Mouse (Mus musculus): Measurements from ENCODE around the gene Qrich2. TPM values are rescaled to one million over a fixed set of nuclear protein-coding genes. Genes with fewer than 3 reads are reported as not detected.

The Qrich2 gene
- total RNA-seq (2023; ENCODE audit: inconsistent age): 0.18 TPM in 1 of 4 replicates, not detected in the others

DNA sequence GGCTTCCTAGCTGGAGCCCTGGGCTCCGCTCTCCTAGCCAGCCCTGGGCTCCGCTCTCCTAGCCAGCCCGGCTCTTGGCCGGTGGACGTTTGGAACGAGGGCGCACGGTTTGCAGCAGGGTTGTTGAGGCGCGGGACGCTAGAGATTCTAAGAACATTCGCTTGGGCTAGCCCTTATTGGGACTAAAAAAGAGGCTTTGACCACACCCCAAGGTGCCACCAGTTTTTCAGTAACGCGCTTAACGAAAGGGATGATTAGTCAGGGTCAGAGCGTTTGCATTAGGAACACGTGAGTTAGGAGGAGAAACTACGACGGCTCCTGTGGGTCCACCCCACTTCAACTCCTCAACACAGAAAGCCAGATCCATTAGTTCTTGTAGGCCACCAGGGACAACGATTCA, at the start of gene Qrich2:
Gene Qrich2, minus strand, starts transcription at position 101 of the 400 bp plus-strand sequence.

DNA sequence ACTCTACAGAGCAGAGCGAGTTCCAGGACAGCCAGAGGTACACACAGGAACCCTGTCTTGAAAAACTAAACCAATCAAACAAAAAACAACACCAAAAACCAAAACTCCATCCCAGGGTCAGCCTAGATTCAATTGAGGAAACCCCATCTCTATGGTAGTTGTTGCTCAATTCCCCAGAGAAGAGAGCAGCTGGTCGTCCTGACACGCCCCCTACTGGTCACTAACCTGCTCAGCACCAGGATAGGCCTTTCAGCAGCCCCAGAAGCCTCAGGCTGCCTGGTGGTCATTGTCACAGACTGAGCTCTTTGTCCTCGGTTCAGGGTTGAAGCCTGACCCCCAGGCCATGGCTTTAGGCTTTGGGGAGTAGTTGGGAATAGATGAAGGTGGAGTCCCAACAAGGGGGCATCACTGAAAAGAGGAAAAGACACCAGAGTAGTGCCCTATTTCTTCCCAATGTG, 27.8 kb upstream of the Qrich2 start, which contains the start of gene Prpsap1:
Gene Prpsap1, minus strand, starts transcription at position 408 of the 458 bp plus-strand sequence.

DNA sequence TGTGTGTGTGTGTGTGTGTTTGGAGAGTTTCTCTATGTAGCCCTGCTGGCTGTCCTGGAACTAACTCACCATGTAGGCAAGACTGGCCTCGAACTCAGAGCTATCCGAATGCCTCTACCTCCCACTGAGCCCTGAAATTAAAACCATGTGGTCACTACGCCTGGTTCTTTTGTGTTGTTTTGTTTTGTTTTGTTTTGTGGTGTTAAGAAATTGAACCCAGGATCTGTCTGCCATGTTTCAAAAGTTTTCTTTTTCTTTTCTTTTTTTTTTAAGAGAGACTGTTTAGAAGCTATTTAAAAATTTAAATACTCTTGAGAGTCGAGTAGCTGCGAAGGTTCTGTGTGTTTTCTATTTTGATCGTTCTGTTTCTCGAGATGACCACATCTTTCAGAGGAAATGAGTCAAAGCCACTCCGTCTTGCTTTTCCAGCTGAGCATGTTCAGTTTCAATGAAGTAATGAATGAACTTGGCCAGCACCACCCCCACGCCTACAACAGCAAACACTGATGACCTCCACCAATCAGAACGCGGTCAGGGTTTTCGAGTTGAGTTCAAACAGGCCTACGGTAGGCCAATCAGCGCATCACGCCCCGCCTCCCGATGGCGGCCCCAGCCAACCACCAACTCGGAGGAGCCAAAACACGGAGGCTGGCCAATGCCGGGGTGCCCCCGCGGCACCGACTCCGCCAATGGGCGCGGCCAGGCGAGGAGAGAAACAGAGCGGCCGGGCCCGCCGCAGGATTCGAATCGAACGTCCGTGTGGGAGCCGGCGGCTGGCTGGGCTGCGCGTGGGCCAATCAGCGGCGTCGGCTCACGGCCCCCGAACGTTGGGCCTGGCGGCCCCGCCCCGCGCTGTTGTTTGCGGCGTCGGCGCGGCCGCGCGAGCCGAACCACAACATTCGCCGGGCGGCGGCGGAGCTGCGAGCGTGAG, 32.4 kb downstream of the Qrich2 start, which contains the start of gene Ubald2:
Gene Ubald2, plus strand, starts transcription at position 739 of the 931 bp plus-strand sequence.

DNA sequence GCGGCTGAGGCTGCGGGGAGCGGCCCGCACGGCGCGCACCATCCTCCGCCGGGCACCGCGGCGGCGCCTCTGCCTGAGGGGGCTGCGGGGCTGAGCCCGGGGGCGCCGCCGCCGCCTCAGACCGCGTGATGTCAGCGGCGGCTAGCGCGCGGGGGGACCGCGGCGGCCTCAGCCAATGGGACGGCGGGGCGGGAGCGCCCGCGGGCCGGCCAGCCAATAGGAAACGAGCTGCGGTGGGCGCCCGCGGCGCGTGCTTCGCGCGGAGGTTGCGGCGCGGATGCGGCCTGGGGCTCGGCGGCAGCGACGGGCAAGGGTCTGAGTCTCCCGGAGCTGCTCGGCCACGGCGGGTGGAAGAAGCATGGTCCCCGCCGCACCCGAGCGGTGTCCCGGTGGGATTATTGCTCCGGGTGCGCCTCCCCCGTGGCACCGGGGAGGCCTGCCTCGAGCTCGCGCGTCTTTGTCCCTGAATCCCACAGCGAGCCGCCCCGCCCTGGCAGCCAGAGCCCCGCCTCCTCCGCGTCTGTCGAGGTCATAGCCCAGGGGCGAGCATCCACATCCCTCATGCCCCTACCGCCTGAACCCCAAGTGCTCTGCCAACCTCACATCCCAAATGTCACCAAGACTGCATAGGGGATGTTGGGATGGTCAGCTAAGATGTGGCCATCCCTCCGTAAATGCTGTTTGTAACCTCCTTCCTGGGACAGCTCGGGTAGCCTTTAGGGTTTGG, 53.0 kb downstream of the Qrich2 start, which contains the start of gene Rnf157:
Gene Rnf157, minus strand, starts transcription at position 129 of the 727 bp plus-strand sequence.

Other genes starting within 250 kb of the Qrich2 start
- 0.09 to 0.26 TPM (median 0.14 TPM) in 4 replicates for gene Evpl, start 228.2 kb downstream of the Qrich2 start, total RNA-seq (2023; ENCODE audit: inconsistent age)
- gene Srp68, start 192.0 kb downstream of the Qrich2 start, total RNA-seq (2023; ENCODE audit: inconsistent age): 54.6 to 63.6 TPM (median 60.0 TPM) in 4 replicates
- 0.42 TPM in 1 of 4 replicates, not detected in the others for gene Galr2, start 185.3 kb downstream of the Qrich2 start, total RNA-seq (2023; ENCODE audit: inconsistent age)
- gene Exoc7, start 159.0 kb downstream of the Qrich2 start, total RNA-seq (2023; ENCODE audit: inconsistent age): 57.5 to 66.5 TPM (median 60.3 TPM) in 4 replicates
- gene Foxj1, start 130.8 kb downstream of the Qrich2 start, total RNA-seq (2023; ENCODE audit: inconsistent age): 0.99 to 2.1 TPM (median 1.2 TPM) in 4 replicates
- 36.7 to 69.1 TPM (median 49.1 TPM) in 4 replicates for gene Rnf157, start 53.2 kb downstream of the Qrich2 start, total RNA-seq (2023; ENCODE audit: inconsistent age)
- gene Ubald2, start 32.1 kb downstream of the Qrich2 start, total RNA-seq (2023; ENCODE audit: inconsistent age): 67.5 to 79.6 TPM (median 71.8 TPM) in 4 replicates
- gene Prpsap1, start 28.0 kb upstream of the Qrich2 start, total RNA-seq (2023; ENCODE audit: inconsistent age): 79.3 to 86.5 TPM (median 80.9 TPM) in 4 replicates
- gene Sphk1, start 64.7 kb upstream of the Qrich2 start, total RNA-seq (2023; ENCODE audit: inconsistent age): 0.27 to 0.51 TPM (median 0.36 TPM) in 4 replicates
- gene Ube2o, start 115.2 kb upstream of the Qrich2 start, total RNA-seq (2023; ENCODE audit: inconsistent age): 22.5 to 26.3 TPM (median 24.5 TPM) in 4 replicates
- not detected in 4 replicates for gene Aanat, start 120.2 kb upstream of the Qrich2 start, total RNA-seq (2023; ENCODE audit: inconsistent age)
- gene Rhbdf2, start 160.8 kb upstream of the Qrich2 start, total RNA-seq (2023; ENCODE audit: inconsistent age): 76.5 to 83.8 TPM (median 80.3 TPM) in 4 replicates
- not detected in 4 replicates for gene Prcd, start 187.3 kb upstream of the Qrich2 start, total RNA-seq (2023; ENCODE audit: inconsistent age)
- not detected in 4 replicates for gene Cygb, start 188.1 kb upstream of the Qrich2 start, total RNA-seq (2023; ENCODE audit: inconsistent age)

Data from B cell, adult (primary cell).